Mouse (Mus musculus): ENCODE measurements around the gene Abcc4. TPM values are rescaled to one million over a fixed set of nuclear protein-coding genes. Genes with fewer than 3 reads are reported as not detected.
A peak's percentile ranks its signal among the peaks of the same experiment; 100 is the strongest.

The Abcc4 gene
- total and polyA plus RNA-seq, 3 experiments: 10.4 to 28.7 (median 26.5) TPM

- peak; percentile 56 for TF ChIP-seq SMC3 (IDR thresholded peaks at IDR 0.05; ENCODE audit: low read depth, low read length)
- TF ChIP-seq TBP (conservative IDR thresholded peaks at IDR 0.05; ENCODE audit: low read depth, low read length): no peak
- TF ChIP-seq ZMIZ1 (IDR thresholded peaks at IDR 0.05; ENCODE audit: low read depth, low read length): no peak
- no peak for TF ChIP-seq MYC (IDR thresholded peaks at IDR 0.05; ENCODE audit: low read depth, low read length)
- TF ChIP-seq ZKSCAN1 (IDR thresholded peaks at IDR 0.05; ENCODE audit: borderline replicate concordance, low read depth, low read length): no peak
- TF ChIP-seq USF1 (IDR thresholded peaks at IDR 0.05; ENCODE audit: low read depth, low read length): peak; percentile 36; the same call in 1 of the 2 replicates
- TF ChIP-seq MAFK (IDR thresholded peaks at IDR 0.05; ENCODE audit: insufficient replicate concordance, low read length): no peak
- no peak for TF ChIP-seq EP300 (IDR thresholded peaks at IDR 0.05; ENCODE audit: low read length)
- no peak for TF ChIP-seq PAX5 (IDR thresholded peaks at IDR 0.05; ENCODE audit: low read length)
- no peak; the same call in 1 of the 2 replicates for TF ChIP-seq ETS1 (conservative IDR thresholded peaks at IDR 0.05; ENCODE audit: low read depth, low read length)
- TF ChIP-seq POLR2AphosphoS2 (IDR thresholded peaks at IDR 0.05; ENCODE audit: low read depth, low read length): no peak
- no peak for TF ChIP-seq ZNF384 (IDR thresholded peaks at IDR 0.05; ENCODE audit: low read depth, low read length)
- 0 out of 2 replicates have a peak, but pooled peaks have one; percentile 18 for TF ChIP-seq IRF4 (IDR thresholded peaks at IDR 0.05; ENCODE audit: low read depth, low read length)
- TF ChIP-seq TCF12 (IDR thresholded peaks at IDR 0.05; ENCODE audit: low read depth, low read length): no peak
- no peak for TF ChIP-seq BHLHE40 (IDR thresholded peaks at IDR 0.05; ENCODE audit: low read depth, low read length)
- no peak for TF ChIP-seq MAZ (IDR thresholded peaks at IDR 0.05; ENCODE audit: low read depth, low read length)
- TF ChIP-seq POLR2A (IDR thresholded peaks at IDR 0.05; ENCODE audit: low read depth, low read length): no peak
- no peak for TF ChIP-seq ZC3H11A (IDR thresholded peaks at IDR 0.05; ENCODE audit: low read depth, low read length)
- TF ChIP-seq RCOR1 (conservative IDR thresholded peaks at IDR 0.05; ENCODE audit: low read depth, low read length): no peak
Measured at GRCm38 (mm10) chr14:118701991-118702608, 3.9 kb downstream of the Abcc4 start (continued).

DNA sequence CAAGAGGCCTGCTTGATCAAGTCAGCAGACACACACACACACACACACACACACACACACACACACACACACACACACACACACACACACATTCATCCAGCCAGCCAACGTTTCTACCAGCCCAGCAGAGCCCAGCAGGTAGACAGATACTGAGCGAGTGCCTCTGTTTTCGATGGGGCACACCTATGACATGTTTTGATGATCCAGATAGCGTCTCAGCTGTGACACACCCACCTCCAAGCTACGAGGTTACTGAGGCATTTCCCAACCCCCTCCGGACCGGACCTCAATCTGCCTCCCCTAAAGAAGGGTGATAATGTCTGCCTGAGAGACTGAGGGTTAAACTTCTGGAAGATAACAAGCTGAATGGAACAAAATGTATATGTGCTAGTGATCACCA lies 5.4 kb downstream of the Abcc4 start:
- H3K4me1 ChIP-seq (ENCODE audit: control insufficient read depth in 1 of 2, insufficient read depth in 2 of 2): peaks cover 32 to 82% of the 10 kb centered on the region in 2 experiments
- no peak for TF ChIP-seq ETS1 (conservative IDR thresholded peaks at IDR 0.05; ENCODE audit: low read depth, low read length)
- no peak for TF ChIP-seq EP300 (IDR thresholded peaks at IDR 0.05; ENCODE audit: low read length)
- no peak for TF ChIP-seq IRF4 (IDR thresholded peaks at IDR 0.05; ENCODE audit: low read depth, low read length)
- no peak for TF ChIP-seq NELFE (IDR thresholded peaks at IDR 0.05; ENCODE audit: low read depth, low read length)
- no peak for TF ChIP-seq MYC (IDR thresholded peaks at IDR 0.05; ENCODE audit: low read depth, low read length)
- TF ChIP-seq MAFK (IDR thresholded peaks at IDR 0.05; ENCODE audit: insufficient replicate concordance, low read length): no peak
- no peak for TF ChIP-seq MEF2A (IDR thresholded peaks at IDR 0.05; ENCODE audit: borderline replicate concordance, low read depth, low read length)
- H3K4me3 ChIP-seq (replicated peaks in 1 of 3; ENCODE audit: low read depth in 2 of 3, low read length in 2 of 3, poor library complexity in 1 of 3): peak overlapping the region in 1 of 3 experiments; percentile 55
- dilution Hi-C loops (cut with MboI; ENCODE audit: extremely low pct_ligation_motif_present, extremely low pct_unique_long_range_greater_than_20kb, low sequenced_read_pairs) (no loop called here), in situ Hi-C loops (cut with MboI; ENCODE audit: low pct_ligation_motif_present, low pct_unique_long_range_greater_than_20kb, low sequenced_read_pairs) (loop anchor here (10.0 kb wide), 1 partner anchor 64 kb away; no protein-coding TSS in a partner anchor)
- peak overlapping the region; percentile 36; the same call in 1 of the 2 replicates for H3K9ac ChIP-seq (ENCODE audit: insufficient read depth, low read depth)
- no peak for DNase-seq (ENCODE audit: extremely low read depth)
- H3K4me2 ChIP-seq (ENCODE audit: insufficient read depth, low read depth, poor library complexity, severe bottlenecking): peak overlapping the region; percentile 87
- peaks cover 17 to 55% of the 10 kb centered on the region in 2 experiments for H3K36me3 ChIP-seq (replicated peaks in 1 of 2; ENCODE audit: control insufficient read depth in 1 of 2, insufficient read depth in 1 of 2, low read length in 1 of 2)
- peak overlapping the region; percentile 71 for H3K27ac ChIP-seq (ENCODE audit: insufficient read depth, low read depth)
- peaks cover 66% of the 10 kb centered on the region for H3K79me2 ChIP-seq (replicated peaks; ENCODE audit: control insufficient read depth, extremely low read depth, insufficient read depth, poor library complexity, severe bottlenecking)
- no peaks in the 10 kb centered on the region for H3K27me3 ChIP-seq (replicated peaks)
- H3K9me3 ChIP-seq (replicated peaks; ENCODE audit: low read length): peaks cover 7% of the 10 kb centered on the region
